8 mouse cellular contexts compared by ENCODE assay signal in genomic region chr7:127308887-127309286, GRCm38 (mm10). TPM values are rescaled to one million over a fixed set of nuclear protein-coding genes. Genes with fewer than 3 reads are reported as not detected.
A peak's percentile ranks its signal among the peaks of the same experiment; 100 is the strongest.
DNase-seq lines count a peak whose midpoint lies in the region; ATAC-seq and TF ChIP-seq lines count a peak whose summit lies in the region.

No protein-coding gene starts in this region.

- no peaks in the 10 kb centered on the region for H3K27me3 ChIP-seq in heart, postnatal 0 days (ENCODE audit: control insufficient read depth, insufficient read depth, low read length)
- no peaks in the 10 kb centered on the region for H3K27me3 ChIP-seq in CH12.LX (replicated peaks)
- H3K27me3 ChIP-seq in stomach, postnatal 0 days (ENCODE audit: control insufficient read depth, insufficient read depth, low read length): no peaks in the 10 kb centered on the region

- DNase-seq in heart, postnatal 0 days (ENCODE audit: low spot score): peak; percentile 39
- no peak for DNase-seq in heart, adult 11 months
- DNase-seq in CH12.LX (ENCODE audit: extremely low read depth): peak; percentile 65
- peak; percentile 55 to 66 for DNase-seq in cerebellum, adult 18-20 months
- DNase-seq in frontal cortex, adult 2 months (ENCODE audit: extremely low spot score in 1 of 2, low spot score in 1 of 2): peak; percentile 33 to 89
- peak; percentile 53 to 76 for DNase-seq in layer of hippocampus, adult 2 months (ENCODE audit: low spot score in 2 of 2)
- DNase-seq in lung, postnatal 25 days (ENCODE audit: low spot score): peak; percentile 67
- peak; percentile 49 for DNase-seq in stomach, postnatal 0 days (ENCODE audit: low spot score)

- in situ Hi-C loops in CH12.LX (cut with MboI; ENCODE audit: low pct_ligation_motif_present, low pct_unique_long_range_greater_than_20kb, low sequenced_read_pairs): no loop called here

- 69% methylated on average over 4 of the region's 4 CpGs for WGBS in heart, postnatal 0 days
- WGBS in stomach, postnatal 0 days: 63% methylated on average over 4 of the region's 4 CpGs

- TF ChIP-seq CTCF in heart, postnatal 0 days (IDR thresholded peaks at IDR 0.05; ENCODE audit: low read depth): peak; percentile 80
- peak; percentile 74 for TF ChIP-seq CTCF in CH12.LX (conservative IDR thresholded peaks at IDR 0.05 in 1 of 2, IDR thresholded peaks at IDR 0.05 in 1 of 2; ENCODE audit: low read depth in 2 of 2, low read length in 2 of 2)
- peak; percentile 86 for TF ChIP-seq CTCF in layer of hippocampus, adult 2 months (conservative IDR thresholded peaks at IDR 0.05)
- peak; percentile 83 for TF ChIP-seq CTCF in stomach, postnatal 0 days (IDR thresholded peaks at IDR 0.05; ENCODE audit: low read depth)

- H3K79me2 ChIP-seq in CH12.LX (replicated peaks; ENCODE audit: control insufficient read depth, extremely low read depth, insufficient read depth, poor library complexity, severe bottlenecking): peaks cover 13% of the 10 kb centered on the region

- H3K4me3 ChIP-seq in heart, postnatal 0 days (ENCODE audit: low read depth, low read length): no peak overlapping the region
- H3K4me3 ChIP-seq in CH12.LX (replicated peaks in 1 of 3; ENCODE audit: low read depth in 2 of 3, low read length in 2 of 3, poor library complexity in 1 of 3): no peak overlapping the region
- no peak overlapping the region for H3K4me3 ChIP-seq in layer of hippocampus, adult 2 months
- H3K4me3 ChIP-seq in stomach, postnatal 0 days (ENCODE audit: low read depth, low read length): no peak overlapping the region

- TF ChIP-seq RAD21 in CH12.LX (IDR thresholded peaks at IDR 0.05; ENCODE audit: low read depth, low read length): peak; percentile 63

- H3K4me1 ChIP-seq in heart, postnatal 0 days (ENCODE audit: control insufficient read depth, insufficient read depth): no peaks in the 10 kb centered on the region; the same call in 1 of the 2 replicates
- H3K4me1 ChIP-seq in CH12.LX (ENCODE audit: control insufficient read depth in 1 of 2, insufficient read depth in 2 of 2): peaks cover 0 to 24% of the 10 kb centered on the region in 2 experiments; a peak in 2 of 4 replicates
- H3K4me1 ChIP-seq in stomach, postnatal 0 days (replicated peaks; ENCODE audit: control insufficient read depth, insufficient read depth): no peaks in the 10 kb centered on the region

- H3K9ac ChIP-seq in heart, postnatal 0 days (replicated peaks; ENCODE audit: low read depth, low read length): no peak overlapping the region
- H3K9ac ChIP-seq in CH12.LX (ENCODE audit: insufficient read depth, low read depth): no peak overlapping the region
- no peak overlapping the region for H3K9ac ChIP-seq in stomach, postnatal 0 days (ENCODE audit: low read length)

- peak; percentile 53; the same call in 1 of the 2 replicates for ATAC-seq in heart, postnatal 0 days (ENCODE audit: insufficient read depth, low read depth)
- peak; percentile 65; the same call in 1 of the 2 replicates for ATAC-seq in stomach, postnatal 0 days (ENCODE audit: low FRiP score, low TSS enrichment)

- dilution Hi-C loops in CH12.LX (cut with MboI; ENCODE audit: extremely low pct_ligation_motif_present, extremely low pct_unique_long_range_greater_than_20kb, low sequenced_read_pairs): no loop called here

- no peak for TF ChIP-seq POLR2A in CH12.LX (IDR thresholded peaks at IDR 0.05; ENCODE audit: low read depth, low read length)

- no peaks in the 10 kb centered on the region for H3K36me3 ChIP-seq in heart, postnatal 0 days (replicated peaks; ENCODE audit: control insufficient read depth, insufficient read depth, low read length)
- H3K36me3 ChIP-seq in CH12.LX (replicated peaks in 1 of 2; ENCODE audit: control insufficient read depth in 1 of 2, insufficient read depth in 1 of 2, low read length in 1 of 2): peaks cover 92 to 99% of the 10 kb centered on the region in 2 experiments
- H3K36me3 ChIP-seq in stomach, postnatal 0 days (ENCODE audit: control insufficient read depth, insufficient read depth, low read length): no peaks in the 10 kb centered on the region

- H3K9me3 ChIP-seq in heart, postnatal 0 days (replicated peaks; ENCODE audit: control insufficient read depth, low read length): no peaks in the 10 kb centered on the region
- H3K9me3 ChIP-seq in CH12.LX (replicated peaks; ENCODE audit: low read length): no peaks in the 10 kb centered on the region
- no peaks in the 10 kb centered on the region for H3K9me3 ChIP-seq in stomach, postnatal 0 days (ENCODE audit: control insufficient read depth, low read length)

- H3K4me2 ChIP-seq in heart, postnatal 0 days (ENCODE audit: low read depth, low read length): no peak overlapping the region
- H3K4me2 ChIP-seq in CH12.LX (ENCODE audit: insufficient read depth, low read depth, poor library complexity, severe bottlenecking): no peak overlapping the region
- no peak overlapping the region for H3K4me2 ChIP-seq in stomach, postnatal 0 days (replicated peaks; ENCODE audit: low read depth)

- H3K27ac ChIP-seq in heart, postnatal 0 days (ENCODE audit: low read depth): no peak overlapping the region
- no peak overlapping the region for H3K27ac ChIP-seq in CH12.LX (ENCODE audit: insufficient read depth, low read depth)
- H3K27ac ChIP-seq in layer of hippocampus, adult 2 months: no peak overlapping the region
- no peak overlapping the region for H3K27ac ChIP-seq in stomach, postnatal 0 days (replicated peaks)

- no peak for TF ChIP-seq EP300 in heart, postnatal 0 days (IDR thresholded peaks at IDR 0.05; ENCODE audit: low read depth)
- no peak for TF ChIP-seq EP300 in CH12.LX (IDR thresholded peaks at IDR 0.05; ENCODE audit: low read length)
- no peak for TF ChIP-seq EP300 in stomach, postnatal 0 days (optimal IDR thresholded peaks at IDR 0.05)

TF ChIP-seq in CH12.LX, 34 proteins besides CTCF, POLR2A, EP300 and RAD21:
- TF ChIP-seq NRF1 (IDR thresholded peaks at IDR 0.05; ENCODE audit: low read depth, low read length) (no peak), ZKSCAN1 (IDR thresholded peaks at IDR 0.05; ENCODE audit: borderline replicate concordance, low read depth, low read length) (no peak), MYC (IDR thresholded peaks at IDR 0.05; ENCODE audit: low read depth, low read length) (peak; percentile 45; the same call in 1 of the 2 replicates), SMC3 (IDR thresholded peaks at IDR 0.05; ENCODE audit: low read depth, low read length) (peak; percentile 65), MXI1 (IDR thresholded peaks at IDR 0.05; ENCODE audit: low read depth, low read length) (no peak)

RNA-seq across cellular contexts. Expression of gene Itgal, which starts 12.8 kb away (rescaled TPM):
- 1.7 and 4.0 TPM in 2 replicates for total RNA-seq in heart, postnatal 0 days (2014; rRNA removed; ENCODE audit: low replicate concordance)
- 0.96 and 1.1 TPM in 2 replicates for polyA plus RNA-seq in heart, postnatal 0 days (2015; fragmentation: Nextera tagmentation; extraction: Ambion mirVana)
- 49.1 and 69.0 TPM in 2 replicates for total RNA-seq in CH12.LX (2012; rRNA removed)
- 36.7 and 43.9 TPM in 2 replicates for total RNA-seq in CH12.LX (2014; rRNA removed)
- 164 and 177 TPM in 2 replicates for polyA plus RNA-seq in CH12.LX (2012; ENCODE audit: insufficient read length, low read depth)
- polyA plus RNA-seq in frontal cortex, adult 2 months (2012; rRNA removed): 0.66 and 0.88 TPM in 2 replicates
- under 1 TPM; 0.20 to 0.36 TPM for total RNA-seq in layer of hippocampus, adult 2 months (2021)
- 0.80 and 1.1 TPM in 2 replicates for polyA plus RNA-seq in stomach, postnatal 0 days (2015; fragmentation: Nextera tagmentation; extraction: Ambion mirVana)

RNA-seq across cellular contexts. Expression of gene Sephs2, which starts 35.0 kb away (rescaled TPM):
- 76.5 and 78.0 TPM in 2 replicates for total RNA-seq in heart, postnatal 0 days (2014; rRNA removed; ENCODE audit: low replicate concordance)
- 51.8 and 55.7 TPM in 2 replicates for polyA plus RNA-seq in heart, postnatal 0 days (2015; fragmentation: Nextera tagmentation; extraction: Ambion mirVana)
- total RNA-seq in CH12.LX (2012; rRNA removed): 209 and 215 TPM in 2 replicates
- 203 and 223 TPM in 2 replicates for total RNA-seq in CH12.LX (2014; rRNA removed)
- 158 and 159 TPM in 2 replicates for polyA plus RNA-seq in CH12.LX (2012; ENCODE audit: insufficient read length, low read depth)
- polyA plus RNA-seq in frontal cortex, adult 2 months (2012; rRNA removed): 22.2 and 27.6 TPM in 2 replicates
- total RNA-seq in layer of hippocampus, adult 2 months (2021): 10 to 100 TPM; 40.0 to 46.7 TPM
- polyA plus RNA-seq in stomach, postnatal 0 days (2015; fragmentation: Nextera tagmentation; extraction: Ambion mirVana): 113 and 115 TPM in 2 replicates

RNA-seq across cellular contexts. Expression of gene Zfp768, which starts 36.5 kb away (rescaled TPM):
- 46.8 and 54.3 TPM in 2 replicates for total RNA-seq in heart, postnatal 0 days (2014; rRNA removed; ENCODE audit: low replicate concordance)
- 18.4 and 22.0 TPM in 2 replicates for polyA plus RNA-seq in heart, postnatal 0 days (2015; fragmentation: Nextera tagmentation; extraction: Ambion mirVana)
- total RNA-seq in CH12.LX (2012; rRNA removed) (8.5 and 9.9 TPM in 2 replicates), CH12.LX (2014; rRNA removed) (4.3 and 5.0 TPM in 2 replicates)
- 6.4 and 6.6 TPM in 2 replicates for polyA plus RNA-seq in CH12.LX (2012; ENCODE audit: insufficient read length, low read depth)
- polyA plus RNA-seq in frontal cortex, adult 2 months (2012; rRNA removed): 14.8 and 16.2 TPM in 2 replicates
- 10 to 100 TPM; 11.4 to 11.8 TPM for total RNA-seq in layer of hippocampus, adult 2 months (2021)
- polyA plus RNA-seq in stomach, postnatal 0 days (2015; fragmentation: Nextera tagmentation; extraction: Ambion mirVana): 9.0 and 11.0 TPM in 2 replicates

RNA-seq across cellular contexts. Expression of gene Dctpp1, which starts 48.4 kb away (rescaled TPM):
- 152 and 165 TPM in 2 replicates for total RNA-seq in heart, postnatal 0 days (2014; rRNA removed; ENCODE audit: low replicate concordance)
- 94.2 and 97.1 TPM in 2 replicates for polyA plus RNA-seq in heart, postnatal 0 days (2015; fragmentation: Nextera tagmentation; extraction: Ambion mirVana)
- total RNA-seq in CH12.LX (2012; rRNA removed) (296 and 352 TPM in 2 replicates), CH12.LX (2014; rRNA removed) (197 and 221 TPM in 2 replicates)
- 197 and 210 TPM in 2 replicates for polyA plus RNA-seq in CH12.LX (2012; ENCODE audit: insufficient read length, low read depth)
- 27.9 and 30.1 TPM in 2 replicates for polyA plus RNA-seq in frontal cortex, adult 2 months (2012; rRNA removed)
- 10 to 100 TPM; 18.3 to 23.8 TPM for total RNA-seq in layer of hippocampus, adult 2 months (2021)
- 79.8 and 84.5 TPM in 2 replicates for polyA plus RNA-seq in stomach, postnatal 0 days (2015; fragmentation: Nextera tagmentation; extraction: Ambion mirVana)

Comparison
In these comparisons a context has a peak if more than half of its experiments do, and no peak if none do; other contexts are left out.
1. RNA of gene Itgal, which starts 12.8 kb away (polyA plus RNA-seq): 164 to 177 TPM in CH12.LX; 0.96 to 1.1 TPM in heart, postnatal 0 days, 0.80 to 1.1 TPM in stomach, postnatal 0 days and 0.66 to 0.88 TPM in frontal cortex, adult 2 months; every median in the first group is over 10 times any median in the second.
2. Peak in every context shown above with its lines, with median percentiles within 50 percentile points of each other: CTCF ChIP-seq.